Mouse (Mus musculus) intestine, postnatal 0 days (tissue): ENCODE results near the gene Gm5089. TPM values are rescaled to one million over a fixed set of nuclear protein-coding genes. Genes with fewer than 3 reads are reported as not detected.

Experiments
- ATAC-seq: fragments of 200-750 bp; cut with Nextera tagmentation; 2 replicates; pipeline ENCODE4 v1.8.0; 2017; ENCODE audit warnings: mild to moderate bottlenecking, moderate TSS enrichment, moderate library complexity
- H3K27ac ChIP-seq: fragments of 300-500 bp; sonication (generic); 2 replicates; pipeline ENCODE4 v1.5.1; 2014; ENCODE audit warnings: mild to moderate bottlenecking, low read depth, low read length, moderate library complexity
- H3K27me3 ChIP-seq: fragments of 300-500 bp; sonication (generic); replicated peaks from 2 replicates; pipeline ENCODE4 v1.6.1; 2014; ENCODE audit warnings: low read length, mixed read lengths; ENCODE audit not compliant: control insufficient read depth, insufficient read depth
- H3K36me3 ChIP-seq: fragments of 300-500 bp; sonication (generic); 2 replicates; pipeline ENCODE4 v1.6.1; 2014; ENCODE audit warnings: mild to moderate bottlenecking, moderate library complexity; ENCODE audit not compliant: control insufficient read depth, insufficient read depth
- H3K4me1 ChIP-seq: fragments of 300-500 bp; sonication (generic); replicated peaks from 2 replicates; pipeline ENCODE4 v1.6.1; 2014; ENCODE audit warnings: antibody characterized with exemption, low read length, mixed read lengths; ENCODE audit not compliant: control insufficient read depth, insufficient read depth
- H3K4me2 ChIP-seq: fragments of 300-500 bp; sonication (generic); replicated peaks from 2 replicates; pipeline ENCODE4 v1.6.1; 2014; ENCODE audit warnings: low read depth, mild to moderate bottlenecking, moderate library complexity
- H3K4me3 ChIP-seq: fragments of 300-500 bp; sonication (generic); 2 replicates; pipeline ENCODE4 v1.5.1; 2014; ENCODE audit warnings: low read depth, low read length
- H3K9ac ChIP-seq: fragments of 300-500 bp; sonication (generic); 2 replicates; pipeline ENCODE4 v1.6.1; 2014; ENCODE audit warnings: mild to moderate bottlenecking, low read depth, low read length
- H3K9me3 ChIP-seq: fragments of 300-500 bp; sonication (generic); 2 replicates; pipeline ENCODE4 v1.6.1; 2016; ENCODE audit warnings: mixed run types; ENCODE audit not compliant: control insufficient read depth
- CTCF ChIP-seq: sonication (generic); IDR thresholded peaks from 2 replicates; pipeline ENCODE4 v1.5.1; 2016; ENCODE audit warnings: low read depth, mild to moderate bottlenecking, control low read depth, antibody characterized with exemption, moderate library complexity
- WGBS: fragments of 180-500 bp; shearing (Covaris S2); extraction: QIAGEN DNeasy Blood & Tissue Kit; methylation state at CpG from one replicate; pipeline ENCODE4 v1.1.7; 2014; 5-methylcytosine and 5-hydroxymethylcytosine counted together
- polyA plus RNA-seq: library from polyadenylated mRNA; unstranded; fragments of >200 nt; fragmentation: Nextera tagmentation; extraction: Ambion mirVana; gene quantifications from 2 replicates; pipeline ENCODE4 v1.2.1, GENCODE M21; 2015

Gm5089 gene
- polyA plus RNA-seq, 1 experiment from 2014 or later: not detected

- no peak for ATAC-seq
- WGBS: 0% methylated on average over 22 of the region's 22 CpGs
- Histone ChIP-seq H3K4me2 (no peak overlapping the region), H3K27ac (no peak overlapping the region), H3K27me3 (peaks cover 98% of the 10 kb centered on the region), H3K9me3 (no peaks in the 10 kb centered on the region), H3K36me3 (no peaks in the 10 kb centered on the region), H3K9ac (no peak overlapping the region), H3K4me3 (peak overlapping the region; percentile 16), H3K4me1 (no peaks in the 10 kb centered on the region)
- TF ChIP-seq CTCF: no peak
Measured at GRCm38 (mm10) chr14:122478574-122479011, 27.7 kb upstream of the Gm5089 start.

DNA sequence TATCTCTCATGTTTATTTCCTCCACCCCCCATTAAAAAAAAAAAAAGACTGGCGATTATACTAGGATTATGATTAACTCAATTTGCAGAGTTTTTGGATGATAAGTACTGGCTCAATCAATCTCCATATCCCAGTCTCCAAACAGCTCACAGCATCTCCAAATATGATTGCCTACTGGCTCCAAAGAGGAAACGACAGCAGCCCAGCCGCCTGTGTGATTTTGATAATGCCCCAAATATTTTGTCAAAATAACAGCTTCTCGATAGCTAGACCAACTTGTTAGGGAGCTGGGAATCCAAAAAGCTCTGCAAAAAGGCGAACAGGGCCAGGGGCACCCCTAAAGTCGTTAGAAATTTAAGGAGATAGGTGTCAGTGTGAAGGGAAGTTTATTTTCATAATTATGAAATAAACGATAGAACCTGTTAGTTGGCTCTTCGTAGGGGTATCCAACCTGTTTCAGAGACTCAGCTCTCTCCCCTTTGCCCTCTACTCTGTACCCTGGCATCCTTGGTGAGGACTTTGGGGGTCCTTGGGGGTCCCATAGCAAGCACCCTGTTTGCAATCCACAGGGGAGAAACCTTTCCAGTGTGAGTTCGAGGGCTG lies 27.2 kb upstream of the Gm5089 start:
- H3K4me1 ChIP-seq: no peaks in the 10 kb centered on the region
- ATAC-seq: no peak
- H3K27ac ChIP-seq: no peak overlapping the region
- H3K9me3 ChIP-seq: no peaks in the 10 kb centered on the region
- no peak overlapping the region for H3K4me2 ChIP-seq
- H3K4me3 ChIP-seq: peak overlapping the region; percentile 16
- TF ChIP-seq CTCF: no peak
- H3K9ac ChIP-seq: no peak overlapping the region
- H3K36me3 ChIP-seq: no peaks in the 10 kb centered on the region
- peaks cover 98% of the 10 kb centered on the region for H3K27me3 ChIP-seq
- WGBS: 3% methylated on average over 9 of the region's 9 CpGs

- Histone ChIP-seq H3K36me3 (no peaks in the 10 kb centered on the region), H3K27me3 (peaks cover 98% of the 10 kb centered on the region), H3K9me3 (no peaks in the 10 kb centered on the region), H3K27ac (no peak overlapping the region), H3K9ac (no peak overlapping the region), H3K4me3 (no peak overlapping the region), H3K4me2 (no peak overlapping the region), H3K4me1 (no peaks in the 10 kb centered on the region)
- 4% methylated on average over 20 of the region's 20 CpGs for WGBS
- ATAC-seq: no peak
- TF ChIP-seq CTCF: no peak
Measured at GRCm38 (mm10) chr14:122477261-122477671, 26.4 kb upstream of the Gm5089 start.

- no peak overlapping the region for H3K4me2 ChIP-seq
- H3K9ac ChIP-seq: no peak overlapping the region
- no peak for ATAC-seq
- WGBS: 1% methylated on average over 18 of the region's 18 CpGs
- no peak for TF ChIP-seq CTCF
- no peak overlapping the region for H3K4me3 ChIP-seq
- no peaks in the 10 kb centered on the region for H3K4me1 ChIP-seq
- peaks cover 97% of the 10 kb centered on the region for H3K27me3 ChIP-seq
- H3K36me3 ChIP-seq: no peaks in the 10 kb centered on the region
- H3K27ac ChIP-seq: no peak overlapping the region
- H3K9me3 ChIP-seq: no peaks in the 10 kb centered on the region
Measured at GRCm38 (mm10) chr14:122476822-122477215, 25.9 kb upstream of the Gm5089 start.

GRCm38 (mm10) chr14:122476041-122476821 lies 25.3 kb upstream of the Gm5089 start:
- Histone ChIP-seq H3K4me2 (peak overlapping the region; percentile 66), H3K4me3 (peak overlapping the region; percentile 43), H3K9me3 (no peaks in the 10 kb centered on the region), H3K27me3 (peaks cover 99% of the 10 kb centered on the region), H3K36me3 (no peaks in the 10 kb centered on the region), H3K4me1 (no peaks in the 10 kb centered on the region), H3K27ac (no peak overlapping the region), H3K9ac (no peak overlapping the region)
- no peak for TF ChIP-seq CTCF
- no peak for ATAC-seq
- under 1% methylated on average over 62 of the region's 62 CpGs for WGBS

- TF ChIP-seq CTCF: no peak
- peaks cover 99% of the 10 kb centered on the region for H3K27me3 ChIP-seq
- ATAC-seq: no peak
- WGBS: under 1% methylated on average over 57 of the region's 65 CpGs
- peak overlapping the region; percentile 66 for H3K4me2 ChIP-seq
- no peak overlapping the region for H3K27ac ChIP-seq
- no peaks in the 10 kb centered on the region for H3K4me1 ChIP-seq
- peak overlapping the region; percentile 43 for H3K4me3 ChIP-seq
- H3K9me3 ChIP-seq: no peaks in the 10 kb centered on the region
- H3K36me3 ChIP-seq: no peaks in the 10 kb centered on the region
- no peak overlapping the region for H3K9ac ChIP-seq
Measured at GRCm38 (mm10) chr14:122475557-122476040, 24.7 kb upstream of the Gm5089 start.
